Mouse (Mus musculus) spleen, adult 2 months (tissue): Measurements from ENCODE around the gene Rd3. TPM values are rescaled to one million over a fixed set of nuclear protein-coding genes. Genes with fewer than 3 reads are reported as not detected.

Experiments
- DNase-seq, 2 experiments: peaks; one replicate each; pipeline versions ENCODE4 v3.0.0 to v3.0.0-alpha.2; 2012 to 2021; ENCODE audit warnings: low spot score in 2 of 2, low read depth in 1 of 2
- H3K27ac ChIP-seq: fragments of 200-500 bp; 2 replicates; pipeline ENCODE4 v1.5.1; 2012; ENCODE audit warnings: low read length, inconsistent platforms; ENCODE audit not compliant: insufficient read depth
- H3K27me3 ChIP-seq: fragments of 200-500 bp; 2 replicates; pipeline ENCODE4 v1.6.1; 2012; ENCODE audit warnings: mild to moderate bottlenecking, moderate library complexity, low read length, inconsistent platforms; ENCODE audit not compliant: control insufficient read depth, insufficient read depth
- H3K36me3 ChIP-seq: fragments of 200-500 bp; 2 replicates; pipeline ENCODE4 v1.6.1; 2012; ENCODE audit warnings: mild to moderate bottlenecking, low read length, inconsistent platforms; ENCODE audit not compliant: control insufficient read depth, insufficient read depth
- H3K4me1 ChIP-seq: fragments of 200-500 bp; 2 replicates; pipeline ENCODE4 v1.6.1; 2011; ENCODE audit warnings: inconsistent platforms; ENCODE audit not compliant: control insufficient read depth, insufficient read depth, insufficient read length
- H3K4me3 ChIP-seq: fragments of 200-500 bp; 2 replicates; pipeline ENCODE4 v1.5.1; 2011; ENCODE audit warnings: mild to moderate bottlenecking, inconsistent platforms; ENCODE audit not compliant: insufficient read depth, insufficient read length; ENCODE audit errors: extremely low read depth
- CTCF ChIP-seq: fragments of 200-500 bp; IDR thresholded peaks from 2 replicates; pipeline ENCODE4 v1.5.1; 2011; ENCODE audit warnings: mild to moderate bottlenecking, inconsistent platforms; ENCODE audit not compliant: insufficient read depth, insufficient read length, insufficient replicate concordance; ENCODE audit errors: extremely low read depth
- POLR2A ChIP-seq: fragments of 200-500 bp; IDR thresholded peaks from 2 replicates; pipeline ENCODE4 v1.6.1; 2011; ENCODE audit warnings: low read depth, low read length, inconsistent platforms
- WGBS: fragments of 180-500 bp; shearing (Covaris S2); methylation state at CpG from one replicate; pipeline ENCODE4 v1.1.7; 2018; 5-methylcytosine and 5-hydroxymethylcytosine counted together
- polyA plus RNA-seq: library from polyadenylated mRNA; depleted of rRNA; stranded (reverse); fragments of >200 nt; gene quantifications from 2 replicates; pipeline ENCODE4 v1.2.3, GENCODE M21; 2012; rRNA removed

The Rd3 gene
- polyA plus RNA-seq, 1 experiment, result 0.29 TPM

DNA sequence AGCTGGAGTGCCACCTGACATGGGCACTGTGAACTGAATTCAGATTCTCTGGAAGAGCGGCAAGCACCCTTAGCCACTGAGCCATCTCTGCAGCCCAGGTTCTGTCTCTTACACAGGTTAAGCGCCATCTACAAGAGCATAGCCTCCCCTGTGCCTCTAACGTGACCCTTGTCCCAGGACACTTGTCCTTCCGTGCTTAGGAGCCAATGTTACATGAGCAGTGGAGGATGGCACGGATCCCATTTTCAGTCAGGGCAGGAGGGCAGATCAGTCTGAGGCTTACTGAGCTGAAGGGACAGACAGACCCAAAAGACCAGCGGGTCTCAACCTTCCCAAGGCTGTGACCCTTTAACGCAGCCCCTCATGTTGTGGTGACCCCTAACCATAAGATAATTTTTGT, 18.7 kb downstream of the Rd3 start:
- Histone ChIP-seq H3K27ac (no peak overlapping the region), H3K36me3 (peaks cover 33% of the 10 kb centered on the region), H3K27me3 (no peaks in the 10 kb centered on the region), H3K4me3 (no peak overlapping the region), H3K4me1 (no peaks in the 10 kb centered on the region)
- 92% methylated on average over 7 of the region's 7 CpGs for WGBS
- TF ChIP-seq CTCF (no peak), POLR2A (no peak)
- no peak for DNase-seq

GRCm38 (mm10) chr1:191996621-191997185, 19.5 kb downstream of the Rd3 start:
- TF ChIP-seq CTCF (no peak), POLR2A (no peak)
- Histone ChIP-seq H3K36me3 (peaks cover 36% of the 10 kb centered on the region), H3K4me3 (no peak overlapping the region), H3K27ac (no peak overlapping the region), H3K4me1 (no peaks in the 10 kb centered on the region), H3K27me3 (no peaks in the 10 kb centered on the region)
- no peak for DNase-seq
- WGBS, result 90% methylated on average over 8 of the region's 8 CpGs

DNA sequence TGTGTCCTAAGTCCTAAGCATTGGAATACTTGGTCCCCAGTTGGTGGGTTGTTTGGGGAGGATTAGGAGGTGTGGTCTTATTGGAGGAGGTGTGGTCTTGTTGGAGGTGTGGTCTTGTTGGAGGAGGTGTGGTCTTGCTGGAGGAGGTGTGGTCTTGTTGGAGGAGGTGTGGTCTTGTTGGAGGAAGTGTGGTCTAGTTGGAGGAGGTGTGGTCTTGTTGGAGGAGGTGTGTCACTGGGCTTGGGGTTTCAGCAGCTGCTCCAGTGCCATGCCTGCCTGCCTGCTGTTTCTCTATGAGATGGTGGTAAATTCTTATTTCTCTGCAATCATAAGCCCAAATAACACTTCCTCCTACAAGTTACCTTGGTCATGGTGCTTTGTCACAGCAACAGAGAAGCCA, 21.9 kb downstream of the Rd3 start:
- no peak overlapping the region for H3K4me3 ChIP-seq
- H3K36me3 ChIP-seq, result peaks cover 36% of the 10 kb centered on the region
- no peak overlapping the region for H3K27ac ChIP-seq
- no peaks in the 10 kb centered on the region for H3K27me3 ChIP-seq
- no peaks in the 10 kb centered on the region for H3K4me1 ChIP-seq
- DNase-seq, result no peak
- no peak for TF ChIP-seq CTCF
- no peak for TF ChIP-seq POLR2A

Other genes with a start within 250 kb of the Rd3 start
- gene Nek2, start 155.9 kb upstream of the Rd3 start, polyA plus RNA-seq, result 2.3 and 3.6 TPM in 2 replicates
- 8.9 and 11.3 TPM in 2 replicates for gene Slc30a1, start 70.6 kb upstream of the Rd3 start, polyA plus RNA-seq
- 31.0 and 32.2 TPM in 2 replicates for gene Traf5, start 115.2 kb downstream of the Rd3 start, polyA plus RNA-seq
- gene Rcor3, start 160.7 kb downstream of the Rd3 start, polyA plus RNA-seq, result 16.7 and 18.9 TPM in 2 replicates
- gene Kcnh1, start 213.4 kb downstream of the Rd3 start, polyA plus RNA-seq, result 0.46 and 0.85 TPM in 2 replicates